Mouse (Mus musculus) embryonic facial prominence, embryonic 10.5 days (tissue): Measurements from ENCODE around the gene Clybl. TPM values are rescaled to one million over a fixed set of nuclear protein-coding genes. Genes with fewer than 3 reads are reported as not detected.

Experiments used
- DNase-seq: peaks from one replicate; pipeline ENCODE4 v3.0.0-alpha.2; 2017; ENCODE audit warnings: low spot score
- H3K27ac ChIP-seq: fragments of 300-500 bp; sonication (generic); replicated peaks from 2 replicates; pipeline ENCODE4 v1.5.1; 2016; ENCODE audit warnings: mild to moderate bottlenecking
- H3K27me3 ChIP-seq: fragments of 300-500 bp; sonication (generic); replicated peaks from 2 replicates; pipeline ENCODE4 v1.6.1; 2016; ENCODE audit warnings: low read depth, mild to moderate bottlenecking; ENCODE audit not compliant: poor library complexity, severe bottlenecking
- H3K36me3 ChIP-seq: fragments of 300-500 bp; sonication (generic); replicated peaks from 2 replicates; pipeline ENCODE4 v1.6.1; 2016; ENCODE audit warnings: mild to moderate bottlenecking, moderate library complexity
- H3K4me1 ChIP-seq: fragments of 300-500 bp; sonication (generic); 2 replicates; pipeline ENCODE4 v1.6.1; 2016
- H3K4me3 ChIP-seq: fragments of 300-500 bp; sonication (generic); 2 replicates; pipeline ENCODE4 v1.5.1; 2016; ENCODE audit warnings: mild to moderate bottlenecking, moderate library complexity
- H3K9me3 ChIP-seq: fragments of 300-500 bp; sonication (generic); 2 replicates; pipeline ENCODE4 v1.6.1; 2016; ENCODE audit warnings: mild to moderate bottlenecking
- WGBS: fragments of 180-500 bp; shearing (Covaris S2); methylation state at CpG from one replicate; pipeline ENCODE4 v1.1.7; 2016; 5-methylcytosine and 5-hydroxymethylcytosine counted together
- polyA plus RNA-seq: library from polyadenylated mRNA; unstranded; fragments of >200 nt; fragmentation: Nextera tagmentation; extraction: Ambion mirVana; gene quantifications from 2 replicates; pipeline ENCODE4 v1.2.1, GENCODE M21; 2016

The Clybl gene
- polyA plus RNA-seq, 1 experiment from 2014 or later: 21.8 TPM

DNA sequence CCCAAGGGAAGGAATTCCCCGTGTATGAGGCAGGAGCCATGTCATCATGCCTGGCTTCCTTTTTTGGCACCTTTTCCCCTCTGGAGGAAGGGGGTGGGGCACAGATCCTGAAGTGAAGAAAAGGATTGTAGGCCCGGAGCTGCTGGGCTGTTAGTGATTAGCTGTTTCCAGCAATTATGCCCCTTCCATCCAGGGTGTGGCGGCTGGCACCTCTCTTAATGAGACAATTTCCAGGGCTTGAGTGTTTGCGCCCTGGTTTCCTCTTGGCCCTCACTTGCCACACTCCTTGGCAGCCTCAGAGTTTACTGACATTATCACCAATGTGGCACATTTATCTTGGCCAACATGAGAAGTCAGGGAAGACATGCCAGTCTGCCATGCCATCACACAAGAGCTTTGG, 155.5 kb downstream of the Clybl start:
- no peak overlapping the region for H3K27ac ChIP-seq
- H3K9me3 ChIP-seq: no peaks in the 10 kb centered on the region
- WGBS: 53% methylated on average over 4 of the region's 4 CpGs
- no peak for DNase-seq
- H3K36me3 ChIP-seq: no peaks in the 10 kb centered on the region
- H3K4me3 ChIP-seq: no peak overlapping the region
- no peaks in the 10 kb centered on the region; the same call in 1 of the 2 replicates for H3K27me3 ChIP-seq
- 0 out of 2 replicates have a peak, but pooled peaks cover 2% of the 10 kb centered on the region for H3K4me1 ChIP-seq

GRCm38 (mm10) chr14:122338784-122339183, 157.3 kb downstream of the Clybl start:
- no peaks in the 10 kb centered on the region for H3K36me3 ChIP-seq
- no peak for DNase-seq
- H3K4me3 ChIP-seq: no peak overlapping the region
- H3K4me1 ChIP-seq: 0 out of 2 replicates have a peak, but pooled peaks cover 2% of the 10 kb centered on the region
- 79% methylated on average over 4 of the region's 4 CpGs for WGBS
- H3K27me3 ChIP-seq: no peaks in the 10 kb centered on the region; the same call in 1 of the 2 replicates
- no peaks in the 10 kb centered on the region for H3K9me3 ChIP-seq
- no peak overlapping the region for H3K27ac ChIP-seq

DNA sequence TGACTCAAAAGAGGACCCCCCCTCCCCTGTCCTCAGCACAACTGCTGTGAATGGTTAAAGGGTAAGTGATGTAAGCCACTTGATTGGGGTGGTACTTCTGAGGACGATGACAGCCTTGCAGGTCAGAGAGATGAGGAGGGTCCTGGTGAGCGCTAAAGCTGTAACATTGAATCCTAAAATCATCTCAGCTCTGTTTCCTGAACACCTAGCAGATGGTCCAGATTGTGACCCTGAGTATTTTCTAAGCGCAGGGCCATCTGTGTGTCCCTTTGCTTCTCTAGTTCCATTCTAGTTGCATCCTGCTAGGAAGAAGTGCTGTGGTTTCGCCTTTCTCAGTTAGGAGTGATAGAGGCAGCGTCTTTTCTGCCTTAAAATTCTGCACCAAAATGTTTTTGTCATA, 158.6 kb downstream of the Clybl start:
- DNase-seq: no peak
- 87% methylated on average over 5 of the region's 5 CpGs for WGBS
- Histone ChIP-seq H3K4me1 (peaks cover 13% of the 10 kb centered on the region; the same call in 1 of the 2 replicates), H3K4me3 (no peak overlapping the region), H3K36me3 (no peaks in the 10 kb centered on the region), H3K9me3 (no peaks in the 10 kb centered on the region), H3K27ac (no peak overlapping the region), H3K27me3 (no peaks in the 10 kb centered on the region; the same call in 1 of the 2 replicates)

DNA sequence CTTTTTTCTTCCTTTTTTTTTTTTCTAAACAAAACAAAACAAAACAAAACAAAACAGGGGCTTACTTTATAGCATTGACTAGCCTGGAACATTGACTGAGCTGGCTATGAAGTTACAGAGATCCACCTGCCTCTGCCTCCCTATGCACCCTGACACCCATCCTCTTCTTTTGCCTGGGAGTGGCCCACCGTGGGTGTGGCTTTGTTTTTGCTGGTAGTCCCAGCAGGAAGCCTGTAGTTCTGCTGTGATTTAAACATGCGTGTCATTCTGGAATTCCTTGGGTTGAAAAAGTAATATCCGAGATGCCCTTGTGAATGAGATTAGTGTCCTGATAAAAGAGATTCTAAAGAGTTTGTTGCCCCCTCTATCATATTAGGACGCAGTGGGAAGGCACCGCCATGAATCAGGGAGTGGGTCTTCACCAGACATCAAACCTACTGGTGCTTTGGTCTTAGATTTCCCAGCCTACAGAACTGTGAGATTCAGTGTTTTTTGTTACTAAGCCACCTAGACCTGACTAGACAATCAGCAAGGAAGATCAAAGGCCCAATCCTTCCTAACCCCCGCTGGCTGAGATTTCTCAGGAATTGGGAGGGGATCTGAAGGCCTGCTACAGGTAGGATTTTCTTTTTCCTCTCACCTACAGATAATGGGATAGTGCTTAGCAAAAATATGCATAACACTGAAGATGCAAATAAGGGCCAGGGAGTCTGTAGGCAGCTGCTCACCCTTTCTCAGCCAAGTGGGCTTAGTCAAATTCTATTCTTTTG, 160.3 kb downstream of the Clybl start:
- WGBS: 50% methylated on average over 6 of the region's 6 CpGs
- Histone ChIP-seq H3K36me3 (no peaks in the 10 kb centered on the region), H3K4me1 (peaks cover 14% of the 10 kb centered on the region; the same call in 1 of the 2 replicates), H3K27ac (no peak overlapping the region), H3K4me3 (no peak overlapping the region), H3K27me3 (no peaks in the 10 kb centered on the region; the same call in 1 of the 2 replicates), H3K9me3 (no peaks in the 10 kb centered on the region)
- no peak for DNase-seq

- Histone ChIP-seq H3K36me3 (no peaks in the 10 kb centered on the region), H3K27me3 (no peaks in the 10 kb centered on the region), H3K27ac (no peak overlapping the region), H3K9me3 (no peaks in the 10 kb centered on the region), H3K4me3 (no peak overlapping the region), H3K4me1 (peaks cover 11% of the 10 kb centered on the region; the same call in 1 of the 2 replicates)
- WGBS: 76% methylated on average over 18 of the region's 18 CpGs
- no peak for DNase-seq
These were observed 163.0 kb downstream of the Clybl start for GRCm38 (mm10) chr14:122344272-122345224.

DNA sequence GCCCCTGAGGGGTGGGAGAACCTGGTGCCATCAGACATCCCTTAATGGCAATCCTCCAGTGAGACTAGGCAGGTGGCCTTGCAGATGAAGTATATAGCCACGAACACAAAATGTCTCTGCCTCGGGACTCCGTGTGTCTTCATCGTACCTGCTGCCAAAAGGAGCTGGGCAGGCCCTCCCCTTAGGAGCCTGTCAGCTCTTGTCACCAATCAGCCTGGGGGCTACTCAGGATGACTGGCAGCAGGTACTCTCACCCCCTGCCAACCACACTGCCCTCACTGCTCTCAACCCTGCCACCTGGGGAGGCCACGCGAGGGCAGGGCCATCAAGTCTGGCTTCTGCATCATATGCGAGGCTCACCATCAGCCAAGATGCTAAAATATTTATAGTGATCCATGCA, 166.6 kb downstream of the Clybl start:
- no peak overlapping the region for H3K4me3 ChIP-seq
- no peaks in the 10 kb centered on the region for H3K27me3 ChIP-seq
- H3K4me1 ChIP-seq: peaks cover 11% of the 10 kb centered on the region; the same call in 1 of the 2 replicates
- DNase-seq: no peak
- no peak overlapping the region for H3K27ac ChIP-seq
- 84% methylated on average over 7 of the region's 7 CpGs for WGBS
- H3K36me3 ChIP-seq: no peaks in the 10 kb centered on the region
- no peaks in the 10 kb centered on the region for H3K9me3 ChIP-seq

DNA sequence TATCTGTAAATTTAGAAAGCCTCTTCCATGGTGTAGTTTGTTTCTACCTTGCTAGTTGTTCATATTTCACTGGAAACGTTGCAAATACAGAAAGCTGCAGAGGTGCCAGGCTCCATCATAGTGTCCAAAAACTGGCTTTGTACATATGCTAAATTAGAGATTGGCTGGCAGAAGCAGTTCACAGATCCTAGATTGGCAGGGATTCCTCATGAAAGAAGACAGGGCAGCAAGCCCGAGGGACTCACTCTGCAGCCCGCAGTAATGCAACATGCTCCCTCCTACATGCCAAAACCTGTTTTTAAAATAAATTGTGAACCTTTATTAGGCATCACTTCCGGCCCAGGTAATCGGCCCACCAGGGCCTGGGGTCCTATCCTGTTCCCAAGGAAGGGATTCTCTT, 167.8 kb downstream of the Clybl start:
- DNase-seq: no peak
- H3K27ac ChIP-seq: no peak overlapping the region
- H3K4me3 ChIP-seq: no peak overlapping the region
- no peaks in the 10 kb centered on the region for H3K27me3 ChIP-seq
- no peaks in the 10 kb centered on the region for H3K36me3 ChIP-seq
- 86% methylated on average over 5 of the region's 5 CpGs for WGBS
- H3K9me3 ChIP-seq: no peaks in the 10 kb centered on the region
- peaks cover 8% of the 10 kb centered on the region; the same call in 1 of the 2 replicates for H3K4me1 ChIP-seq

DNA sequence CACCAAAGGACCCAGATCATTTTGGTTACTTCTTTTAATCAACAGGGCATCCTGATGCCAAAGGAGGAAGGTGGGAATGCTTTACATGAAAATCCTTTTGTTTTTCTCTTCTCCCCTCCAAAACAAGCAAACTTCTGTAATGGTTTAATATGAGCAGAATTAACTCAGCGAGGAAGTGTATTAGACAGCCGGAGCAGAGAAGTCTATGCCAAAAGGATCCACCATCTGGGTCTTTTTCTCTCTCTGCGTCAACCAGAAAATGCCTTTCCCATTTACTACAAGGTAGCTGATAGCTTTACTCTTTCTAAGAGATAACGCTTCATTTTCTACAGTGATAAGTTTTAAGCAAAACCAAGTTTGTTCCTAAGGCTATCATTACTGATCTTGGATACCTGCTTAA, 168.3 kb downstream of the Clybl start:
- H3K4me1 ChIP-seq: peaks cover 4% of the 10 kb centered on the region; the same call in 1 of the 2 replicates
- H3K9me3 ChIP-seq: no peaks in the 10 kb centered on the region
- no peaks in the 10 kb centered on the region for H3K36me3 ChIP-seq
- no peaks in the 10 kb centered on the region for H3K27me3 ChIP-seq
- H3K4me3 ChIP-seq: no peak overlapping the region
- 93% methylated on average over 4 of the region's 4 CpGs for WGBS
- DNase-seq: no peak
- H3K27ac ChIP-seq: no peak overlapping the region

DNA sequence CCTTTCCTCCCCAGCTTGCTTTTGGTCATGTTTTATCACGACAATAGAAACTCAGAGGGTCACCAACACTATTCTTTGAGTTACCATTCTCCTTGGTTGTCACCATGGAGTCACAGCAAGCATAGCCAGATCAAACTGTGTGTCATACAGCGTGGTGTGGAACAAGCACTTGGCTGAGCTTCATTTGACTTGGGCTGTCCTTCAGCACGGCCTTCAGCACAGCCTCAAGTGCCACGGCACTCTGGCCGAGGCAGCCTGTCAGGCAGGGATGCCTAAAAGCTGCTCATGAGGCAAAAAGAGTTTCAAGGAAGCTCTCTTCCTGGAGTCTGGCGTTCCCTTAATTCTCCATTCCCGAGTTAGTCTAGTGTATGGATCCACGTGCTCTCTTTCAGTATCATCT, 169.3 kb downstream of the Clybl start:
- no peaks in the 10 kb centered on the region for H3K36me3 ChIP-seq
- no peak overlapping the region for H3K27ac ChIP-seq
- H3K9me3 ChIP-seq: no peaks in the 10 kb centered on the region
- no peaks in the 10 kb centered on the region for H3K27me3 ChIP-seq
- DNase-seq: no peak
- WGBS: 88% methylated on average over 8 of the region's 8 CpGs
- no peaks in the 10 kb centered on the region for H3K4me1 ChIP-seq
- H3K4me3 ChIP-seq: no peak overlapping the region

DNA sequence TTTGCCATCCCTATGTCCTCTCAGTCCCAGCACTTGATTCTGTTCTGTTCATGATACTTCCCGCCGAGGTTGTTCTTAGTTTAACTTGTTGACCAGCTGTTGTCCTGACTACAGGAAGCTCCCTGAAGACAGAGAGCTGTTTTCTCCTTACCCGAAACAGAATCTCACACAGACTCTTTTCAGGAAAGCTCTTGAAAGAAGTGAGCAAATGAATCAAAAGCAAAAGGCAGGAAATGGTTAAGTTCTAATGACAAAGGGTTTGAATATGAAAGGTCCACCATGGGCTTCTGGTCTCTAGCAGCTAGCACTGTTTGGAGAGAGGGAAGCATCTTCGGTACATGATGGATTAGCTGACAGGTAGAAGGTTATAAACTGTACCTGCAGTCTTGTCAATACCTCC, 175.8 kb downstream of the Clybl start:
- WGBS: 86% methylated on average over 4 of the region's 4 CpGs
- no peaks in the 10 kb centered on the region for H3K4me1 ChIP-seq
- H3K27ac ChIP-seq: no peak overlapping the region
- peaks cover 2% of the 10 kb centered on the region; the same call in 1 of the 2 replicates for H3K27me3 ChIP-seq
- H3K9me3 ChIP-seq: no peaks in the 10 kb centered on the region
- no peaks in the 10 kb centered on the region for H3K36me3 ChIP-seq
- no peak for DNase-seq
- H3K4me3 ChIP-seq: no peak overlapping the region

- WGBS: 83% methylated on average over 3 of the region's 3 CpGs
- H3K9me3 ChIP-seq: no peaks in the 10 kb centered on the region
- no peaks in the 10 kb centered on the region for H3K36me3 ChIP-seq
- H3K4me3 ChIP-seq: no peak overlapping the region
- no peak for DNase-seq
- H3K27me3 ChIP-seq: peaks cover 15% of the 10 kb centered on the region
- no peak overlapping the region for H3K27ac ChIP-seq
- H3K4me1 ChIP-seq: no peaks in the 10 kb centered on the region
These were observed 177.1 kb downstream of the Clybl start for GRCm38 (mm10) chr14:122358592-122358991.

DNA sequence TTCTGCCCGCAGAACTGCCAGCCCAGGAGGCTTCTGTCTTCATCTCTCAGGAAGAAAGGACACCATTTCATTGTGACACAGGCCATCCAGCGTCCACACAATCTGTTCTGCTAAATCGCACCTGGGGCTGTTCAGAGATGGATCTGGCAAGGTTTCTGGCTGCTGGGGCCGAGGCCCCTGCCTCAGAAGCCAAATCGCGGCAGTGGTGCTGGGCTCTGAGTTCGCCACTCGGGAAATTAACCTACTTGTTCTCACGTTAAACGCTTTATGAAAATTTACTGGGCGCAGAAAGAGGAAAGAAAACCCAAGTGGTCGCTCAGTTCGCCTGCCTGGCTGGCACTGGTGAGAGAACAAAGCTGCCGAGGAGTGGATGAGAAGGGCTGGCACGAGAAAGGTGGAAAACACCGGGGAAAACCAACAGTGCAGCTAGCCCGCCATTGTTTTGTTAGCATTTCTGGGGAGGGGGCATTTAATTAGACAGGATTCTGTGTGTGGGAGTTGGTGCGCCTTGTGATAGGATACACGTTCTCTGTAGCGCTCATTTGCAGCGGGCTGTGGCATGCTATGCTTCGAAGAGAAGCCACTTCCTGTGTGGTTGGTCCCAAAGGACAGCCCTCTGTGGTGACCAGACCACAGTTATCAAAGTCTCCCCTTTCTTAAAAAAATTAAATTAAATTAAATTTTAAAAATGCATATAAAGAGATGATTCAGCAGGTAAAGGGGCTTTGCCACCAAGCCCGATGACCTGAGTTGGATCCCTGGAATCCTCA, 177.8 kb downstream of the Clybl start:
- H3K27ac ChIP-seq: no peak overlapping the region
- WGBS: 84% methylated on average over 23 of the region's 23 CpGs
- peaks cover 21% of the 10 kb centered on the region for H3K27me3 ChIP-seq
- H3K9me3 ChIP-seq: no peaks in the 10 kb centered on the region
- no peaks in the 10 kb centered on the region for H3K36me3 ChIP-seq
- H3K4me1 ChIP-seq: no peaks in the 10 kb centered on the region
- no peak overlapping the region for H3K4me3 ChIP-seq
- DNase-seq: no peak
